Mouse (Mus musculus) cortical plate, adult 2 months (tissue): Measurements from ENCODE around the gene Cryba4.

Source experiments
- CTCF ChIP-seq: fragments of 200-500 bp; IDR thresholded peaks from 2 replicates; pipeline ENCODE4 v1.5.1; 2011; ENCODE audit warnings: mild to moderate bottlenecking, control low read depth, low read length; ENCODE audit not compliant: insufficient read depth; ENCODE audit errors: extremely low read depth
- POLR2A ChIP-seq: fragments of 200-500 bp; IDR thresholded peaks from 2 replicates; pipeline ENCODE4 v1.6.1; 2011; ENCODE audit warnings: mild to moderate bottlenecking, low read length, control low read depth; ENCODE audit not compliant: insufficient read depth; ENCODE audit errors: extremely low read depth

DNA sequence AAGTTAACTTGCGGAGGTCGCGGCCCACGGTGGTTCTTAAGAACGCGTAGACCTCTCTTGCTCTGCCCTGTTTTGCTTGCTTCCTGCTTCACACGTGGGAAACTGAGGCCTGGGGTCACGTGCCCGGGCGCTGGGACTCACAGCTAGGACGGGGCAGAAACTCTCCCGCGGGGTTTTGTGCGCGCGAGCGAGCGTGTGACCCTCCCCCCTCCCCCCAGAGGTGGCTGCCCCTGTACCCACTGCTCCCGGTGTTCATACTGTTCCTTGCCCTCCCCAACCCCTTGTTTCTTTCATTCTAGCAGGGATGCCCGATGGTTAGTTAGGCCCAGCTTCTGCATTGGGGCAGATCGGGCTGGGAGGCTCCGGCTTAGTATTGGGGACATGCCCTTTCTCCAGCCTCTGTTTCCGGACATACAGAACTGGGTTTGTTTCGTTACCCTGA, 24.6 kb upstream of the Cryba4 start:
- TF ChIP-seq CTCF (no peak), POLR2A (no peak)
